11 mouse cellular contexts compared by ENCODE assay signal in genomic region chr4:147417157-147417778, GRCm38 (mm10). TPM values are rescaled to one million over a fixed set of nuclear protein-coding genes. Genes with fewer than 3 reads are reported as not detected.
DNase-seq lines count a peak whose midpoint lies in the region; ATAC-seq and TF ChIP-seq lines count a peak whose summit lies in the region.
"Had no signal": no experiment of that assay in that cellular context is flagged by ENCODE, and none has a peak within 500 bp of the region (broad histone marks: within the 10 kb centered on the region; RNA-seq: fewer than 3 reads in every experiment).

No protein-coding gene starts in this region.

- no peak overlapping the region for H3K4me3 ChIP-seq in hindbrain, embryonic 12.5 days
- H3K4me3 ChIP-seq in hindbrain, postnatal 0 days (ENCODE audit: low read length) = no peak overlapping the region
- H3K4me3 ChIP-seq in ES-E14 (ENCODE audit: insufficient read depth in 1 of 2, low read depth in 1 of 2, low read length in 2 of 2, poor library complexity in 1 of 2, severe bottlenecking in 1 of 2) = no peak overlapping the region

- no peak overlapping the region for H3K27ac ChIP-seq in hindbrain, embryonic 12.5 days
- H3K27ac ChIP-seq in hindbrain, postnatal 0 days = no peak overlapping the region
- peak overlapping the region; percentile 85 for H3K27ac ChIP-seq in ES-E14 (ENCODE audit: insufficient read depth, low read depth, low read length, poor library complexity, severe bottlenecking)

- no peak overlapping the region for H3K4me2 ChIP-seq in hindbrain, embryonic 12.5 days (replicated peaks)
- no peak overlapping the region for H3K4me2 ChIP-seq in hindbrain, postnatal 0 days (ENCODE audit: low read depth, low read length)

- peak; percentile 6; the same call in 1 of the 2 replicates for ATAC-seq in hindbrain, embryonic 12.5 days (ENCODE audit: low FRiP score)
- ATAC-seq in hindbrain, postnatal 0 days = no peak
- ATAC-seq in megakaryocyte-erythroid progenitor cell, adult 5-6 weeks (replicated peaks; ENCODE audit: low FRiP score, low TSS enrichment, poor library complexity, severe bottlenecking) = 0 out of 2 replicates have a peak, but pooled peaks have one; percentile 19

- no peak for TF ChIP-seq CTCF in hindbrain, postnatal 0 days (IDR thresholded peaks at IDR 0.05; ENCODE audit: low read depth)

- H3K9ac ChIP-seq in hindbrain, embryonic 12.5 days = no peak overlapping the region
- H3K9ac ChIP-seq in hindbrain, postnatal 0 days (replicated peaks; ENCODE audit: low read length) = no peak overlapping the region
- no peak overlapping the region for H3K9ac ChIP-seq in ES-E14 (ENCODE audit: insufficient read depth, low read depth, low read length, poor library complexity, severe bottlenecking)

- no peaks in the 10 kb centered on the region for H3K36me3 ChIP-seq in hindbrain, embryonic 12.5 days
- no peaks in the 10 kb centered on the region for H3K36me3 ChIP-seq in hindbrain, postnatal 0 days (ENCODE audit: insufficient read depth, low read length)
- peaks cover 2% of the 10 kb centered on the region; the same call in 1 of the 2 replicates for H3K36me3 ChIP-seq in ES-E14 (ENCODE audit: control insufficient read depth, insufficient read depth, low read length, poor library complexity, severe bottlenecking)

- H3K9me3 ChIP-seq in hindbrain, embryonic 12.5 days (replicated peaks) = peaks cover 56% of the 10 kb centered on the region
- peaks cover 49% of the 10 kb centered on the region for H3K9me3 ChIP-seq in hindbrain, postnatal 0 days (ENCODE audit: low read length)
- H3K9me3 ChIP-seq in ES-E14 (ENCODE audit: control insufficient read depth, insufficient read depth, low read depth, low read length) = peaks cover 11% of the 10 kb centered on the region

- no peak for DNase-seq in hindbrain, postnatal 0 days (ENCODE audit: low spot score)
- DNase-seq in CD4-positive helper T cell, adult 2 months (ENCODE audit: low read depth, low spot score) = peak; percentile 10
- peak; percentile 91 for DNase-seq in ES-E14 (ENCODE audit: low read depth, low spot score)
- no peak for DNase-seq in adrenal gland, adult 8-10 months
- DNase-seq in thymus, postnatal 25 days = no peak
- DNase-seq: adrenal gland, postnatal 25 days; cerebellum, adult 8-10 months had no signal

- H3K27me3 ChIP-seq in hindbrain, embryonic 12.5 days = no peaks in the 10 kb centered on the region
- no peaks in the 10 kb centered on the region for H3K27me3 ChIP-seq in hindbrain, postnatal 0 days (ENCODE audit: insufficient read depth, low read length)

- H3K4me1 ChIP-seq in hindbrain, embryonic 12.5 days = no peaks in the 10 kb centered on the region
- no peaks in the 10 kb centered on the region for H3K4me1 ChIP-seq in hindbrain, postnatal 0 days (ENCODE audit: insufficient read depth, low read length)
- H3K4me1 ChIP-seq in ES-E14 (ENCODE audit: control insufficient read depth in 2 of 2, insufficient read depth in 2 of 2, low read length in 2 of 2, poor library complexity in 1 of 2) = peaks cover 3 to 7% of the 10 kb centered on the region in 2 experiments; a peak in 3 of 4 replicates

- in situ Hi-C loops in ES-E14 (cut with MboI; ENCODE audit: low sequenced_read_pairs in 2 of 2, unreplicated experiment in 2 of 2) = loop anchor here (25.0 kb wide), 2 partner anchors 1855 to 1980 kb away; no protein-coding TSS in a partner anchor

- 59% methylated on average over 8 of the region's 8 CpGs for WGBS in hindbrain, embryonic 12.5 days
- 61% methylated on average over 7 of the region's 8 CpGs for WGBS in hindbrain, postnatal 0 days

TF ChIP-seq in ES-E14, 5 proteins besides CTCF, POLR2A, EP300 and RAD21:
- TF ChIP-seq CHD2 (IDR thresholded peaks at IDR 0.05; ENCODE audit: low read depth, low read length) = no peak
- TF ChIP-seq ZC3H11A (IDR thresholded peaks at IDR 0.05; ENCODE audit: borderline replicate concordance, low read depth, low read length) = no peak
- TF ChIP-seq MAFK (IDR thresholded peaks at IDR 0.05; ENCODE audit: insufficient read depth, low read depth, low read length) = no peak
- no peak for TF ChIP-seq ZNF384 (IDR thresholded peaks at IDR 0.05; ENCODE audit: low read depth, low read length)
- TF ChIP-seq HCFC1 (IDR thresholded peaks at IDR 0.05; ENCODE audit: borderline replicate concordance, insufficient read depth, low read length) = no peak

RNA-seq across cellular contexts. Expression of gene Zfp978, which starts 56.2 kb away (rescaled TPM):
- polyA plus RNA-seq in hindbrain, embryonic 12.5 days (2016; fragmentation: Nextera tagmentation; extraction: Ambion mirVana) = 0.21 TPM in 1 of 2 replicates, not detected in the other
- not detected in 2 replicates for total RNA-seq in hindbrain, postnatal 0 days (2014; rRNA removed)
- 0.26 TPM in 1 of 2 replicates, not detected in the other for polyA plus RNA-seq in hindbrain, postnatal 0 days (2015; fragmentation: Nextera tagmentation; extraction: Ambion mirVana)
- 233 and 297 TPM in 2 replicates for total RNA-seq in ES-E14 (2012; rRNA removed)
- not detected in 2 replicates for total RNA-seq in megakaryocyte-erythroid progenitor cell, adult 5-6 weeks (2014; fragmentation: Nextera tagmentation)
- not detected in 2 replicates for total RNA-seq in megakaryocyte-erythroid progenitor cell, adult 5-6 weeks (2017)
- total RNA-seq in adrenal gland, adult 8-10 months (2022) = under 1 TPM; 0.30 to 0.55 (median 0.36) TPM
- total RNA-seq: adrenal gland, postnatal 25 days; gastrocnemius, adult 18-20 months; layer of hippocampus, postnatal 14 days had no signal

Comparison
In these comparisons a context has a peak if more than half of its experiments do, and no peak if none do; other contexts are left out.
1. DNase-seq: peak in CD4-positive helper T cell, adult 2 months (single experiment) and ES-E14 (single experiment); none in hindbrain, postnatal 0 days (single experiment), adrenal gland, adult 8-10 months (single experiment) and thymus, postnatal 25 days (single experiment).
2. RNA of gene Zfp978, which starts 56.2 kb away (total RNA-seq): 233 to 297 TPM in ES-E14; 0.30 to 0.55 TPM in adrenal gland, adult 8-10 months, not detected in hindbrain, postnatal 0 days and not detected in megakaryocyte-erythroid progenitor cell, adult 5-6 weeks; every median in the first group is over 100 times any median in the second.